Mouse (Mus musculus) midbrain, embryonic 11.5 days (tissue): ENCODE measurements around the gene Pkib. TPM values are rescaled to one million over a fixed set of nuclear protein-coding genes. Genes with fewer than 3 reads are reported as not detected.

ENCODE experiments used
- ATAC-seq: fragments of 200-750 bp; cut with Nextera tagmentation; 2 replicates; pipeline ENCODE4 v1.8.0; 2017; ENCODE audit warnings: moderate TSS enrichment, moderate library complexity; ENCODE audit not compliant: low FRiP score
- DNase-seq: peaks from one replicate; pipeline ENCODE4 v3.0.0; 2015; ENCODE audit warnings: low spot score; ENCODE audit errors: missing footprints
- H3K27ac ChIP-seq: fragments of 300-500 bp; sonication (generic); 2 replicates; pipeline ENCODE4 v1.5.1; 2014; ENCODE audit warnings: low read depth, low read length
- H3K27me3 ChIP-seq: fragments of 300-500 bp; sonication (generic); 2 replicates; pipeline ENCODE4 v1.6.1; 2014; ENCODE audit warnings: mild to moderate bottlenecking, low read length, moderate library complexity, mixed read lengths; ENCODE audit not compliant: control insufficient read depth, insufficient read depth
- H3K36me3 ChIP-seq: fragments of 300-500 bp; sonication (generic); 2 replicates; pipeline ENCODE4 v1.6.1; 2014; ENCODE audit warnings: mild to moderate bottlenecking, low read length, moderate library complexity, mixed read lengths; ENCODE audit not compliant: control insufficient read depth, insufficient read depth
- H3K4me1 ChIP-seq: fragments of 300-500 bp; sonication (generic); 2 replicates; pipeline ENCODE4 v1.6.1; 2014; ENCODE audit warnings: low read length; ENCODE audit not compliant: control insufficient read depth, insufficient read depth
- H3K4me2 ChIP-seq: fragments of 300-500 bp; sonication (generic); 2 replicates; pipeline ENCODE4 v1.6.1; 2014; ENCODE audit warnings: mild to moderate bottlenecking, moderate library complexity
- H3K4me3 ChIP-seq: fragments of 300-500 bp; sonication (generic); 2 replicates; pipeline ENCODE4 v1.5.1; 2014; ENCODE audit warnings: low read depth, low read length
- H3K9ac ChIP-seq: fragments of 300-500 bp; sonication (generic); 2 replicates; pipeline ENCODE4 v1.6.1; 2014; ENCODE audit warnings: low read length
- H3K9me3 ChIP-seq: fragments of 300-500 bp; sonication (generic); 2 replicates; pipeline ENCODE4 v1.6.1; 2016; ENCODE audit warnings: low read length; ENCODE audit not compliant: control insufficient read depth
- WGBS: fragments of 180-500 bp; shearing (Covaris S2); extraction: QIAGEN DNeasy Blood & Tissue Kit; methylation state at CpG from one replicate; pipeline ENCODE4 v1.1.7; 2014; 5-methylcytosine and 5-hydroxymethylcytosine counted together
- polyA plus RNA-seq: library from polyadenylated mRNA; unstranded; fragments of >200 nt; fragmentation: Nextera tagmentation; extraction: Ambion mirVana; gene quantifications from 2 replicates; pipeline ENCODE4 v1.2.1, GENCODE M21; 2014

Pkib gene
- polyA plus RNA-seq, 1 experiment from 2014 or later = 6.1 TPM

DNA sequence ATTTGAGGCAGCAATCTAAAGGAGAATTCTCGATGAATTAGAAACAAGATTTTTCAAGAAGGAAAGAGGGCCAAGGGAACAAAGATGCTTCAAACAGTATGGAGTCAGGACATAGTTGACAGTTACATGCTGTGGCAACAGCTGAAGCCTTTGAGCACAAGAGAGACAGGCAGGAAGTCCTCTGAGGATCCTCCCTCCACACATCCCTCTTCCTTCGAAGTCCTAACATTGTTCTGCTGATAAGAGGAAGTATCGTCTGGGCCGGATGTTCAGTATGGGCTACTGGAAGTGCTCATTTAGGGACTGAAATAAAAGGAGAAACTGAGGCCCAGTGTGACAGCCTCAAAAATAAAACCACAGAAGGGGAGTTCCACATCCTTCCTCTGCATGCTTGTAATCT is 5.2 kb downstream of the Pkib start:
- Histone ChIP-seq H3K27ac (no peak overlapping the region), H3K36me3 (no peaks in the 10 kb centered on the region), H3K9me3 (no peaks in the 10 kb centered on the region), H3K4me2 (no peak overlapping the region), H3K4me1 (peaks cover 5% of the 10 kb centered on the region), H3K4me3 (no peak overlapping the region), H3K27me3 (no peaks in the 10 kb centered on the region; the same call in 1 of the 2 replicates), H3K9ac (no peak overlapping the region)
- ATAC-seq (no peak), DNase-seq (no peak)
- WGBS = 76% methylated on average over 4 of the region's 4 CpGs

DNA sequence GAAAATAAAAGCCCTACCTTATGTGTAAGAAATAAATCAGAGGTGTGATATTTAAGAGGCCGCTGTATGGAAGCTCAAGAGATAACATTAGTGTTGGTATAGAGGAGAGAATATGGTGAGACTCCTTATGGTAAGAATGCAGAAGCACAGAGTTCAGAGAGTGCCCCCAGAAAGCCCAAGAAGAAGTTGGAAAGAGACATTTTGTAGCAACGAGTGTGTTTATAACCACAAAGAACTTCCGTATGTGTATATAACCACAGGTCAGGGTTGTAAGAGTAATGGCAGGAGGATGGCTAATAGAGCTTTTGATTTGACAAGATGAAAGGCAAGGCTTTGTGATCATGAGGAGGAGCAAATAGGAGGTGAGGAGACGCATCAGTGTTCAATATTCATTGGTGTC is 6.5 kb downstream of the Pkib start:
- ATAC-seq = no peak
- no peak for DNase-seq
- no peaks in the 10 kb centered on the region for H3K36me3 ChIP-seq
- no peak overlapping the region for H3K4me2 ChIP-seq
- no peaks in the 10 kb centered on the region for H3K9me3 ChIP-seq
- H3K9ac ChIP-seq = no peak overlapping the region
- H3K4me1 ChIP-seq = no peaks in the 10 kb centered on the region
- H3K27me3 ChIP-seq = no peaks in the 10 kb centered on the region
- H3K4me3 ChIP-seq = no peak overlapping the region
- no peak overlapping the region for H3K27ac ChIP-seq
- 89% methylated on average over 4 of the region's 4 CpGs for WGBS

DNA sequence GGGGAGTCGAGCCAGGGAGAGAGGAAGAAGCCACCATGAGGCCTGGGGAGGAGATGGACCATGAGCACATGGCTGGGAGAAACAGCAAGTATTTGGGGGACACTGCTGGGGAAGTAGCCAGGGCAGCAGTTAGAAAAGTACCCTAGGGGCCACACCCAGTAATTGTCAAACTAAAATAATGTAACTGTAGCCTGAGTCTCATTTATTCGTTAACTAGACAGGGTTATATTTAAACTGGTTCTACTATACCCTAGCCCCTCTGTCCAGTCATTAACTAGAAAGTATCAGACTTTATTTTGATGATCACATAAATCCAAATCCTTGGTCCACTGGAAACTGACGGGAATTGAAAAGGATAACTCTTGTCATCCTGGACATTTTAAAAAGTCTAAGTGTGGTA is 7.8 kb downstream of the Pkib start:
- 79% methylated on average over 3 of the region's 3 CpGs for whole genome bisulfite sequencing

DNA sequence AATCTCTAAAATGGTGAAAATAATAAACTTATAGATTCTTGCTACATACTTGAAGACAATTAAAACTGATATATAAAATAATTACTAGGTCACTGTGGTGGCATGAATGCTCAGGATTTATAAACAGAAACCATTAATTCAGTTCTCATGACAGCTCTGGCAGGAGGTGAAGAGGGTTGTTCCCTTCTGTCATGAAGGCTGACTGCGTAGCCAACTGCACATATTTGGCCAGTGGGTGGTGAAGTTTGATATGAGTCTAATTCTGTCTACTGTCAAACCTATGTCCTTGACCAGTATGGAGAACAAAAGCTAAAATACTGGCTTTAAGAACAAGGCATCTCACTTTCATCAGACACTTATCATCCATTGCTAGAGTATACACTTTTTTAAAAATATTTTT is 21.5 kb downstream of the Pkib start:
- WGBS = 90% methylated on average over 1 of the region's 1 CpGs
- Histone ChIP-seq H3K27ac (no peak overlapping the region), H3K36me3 (no peaks in the 10 kb centered on the region), H3K27me3 (no peaks in the 10 kb centered on the region), H3K9ac (no peak overlapping the region), H3K4me2 (no peak overlapping the region), H3K4me1 (no peaks in the 10 kb centered on the region), H3K4me3 (no peak overlapping the region), H3K9me3 (no peaks in the 10 kb centered on the region)
- DNase-seq (no peak), ATAC-seq (no peak)

More for the DNA sequence above, 7.8 kb downstream of the Pkib start:
- H3K27ac ChIP-seq = no peak overlapping the region
- DNase-seq (no peak), ATAC-seq (no peak)
- no peak overlapping the region for H3K4me2 ChIP-seq
- H3K4me1 ChIP-seq = no peaks in the 10 kb centered on the region
- no peak overlapping the region for H3K4me3 ChIP-seq
- H3K9me3 ChIP-seq = no peaks in the 10 kb centered on the region
- H3K9ac ChIP-seq = no peak overlapping the region
- no peaks in the 10 kb centered on the region for H3K36me3 ChIP-seq
- no peaks in the 10 kb centered on the region for H3K27me3 ChIP-seq

DNA sequence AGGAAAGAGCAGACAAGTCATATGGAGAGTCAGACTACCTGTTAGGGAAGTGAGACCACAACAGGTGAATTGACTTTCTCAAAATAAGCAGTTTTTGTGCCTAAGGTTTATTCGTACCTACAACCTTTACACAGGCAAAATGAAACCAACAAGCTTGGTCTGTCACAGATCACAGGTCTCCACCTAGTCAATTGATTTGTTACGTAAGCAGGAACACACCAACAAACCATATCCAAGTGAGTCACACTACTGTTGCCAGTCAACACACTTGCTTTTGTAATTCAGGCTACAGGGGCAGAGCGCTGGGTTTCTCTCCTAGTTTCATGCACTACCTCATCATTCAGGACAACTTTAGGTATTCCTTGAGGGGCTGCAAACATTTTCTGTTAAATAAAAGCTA is 28.7 kb downstream of the Pkib start:
- Histone ChIP-seq H3K27ac (no peak overlapping the region), H3K27me3 (no peaks in the 10 kb centered on the region), H3K9ac (no peak overlapping the region), H3K36me3 (no peaks in the 10 kb centered on the region), H3K4me3 (no peak overlapping the region), H3K9me3 (no peaks in the 10 kb centered on the region), H3K4me2 (no peak overlapping the region), H3K4me1 (no peaks in the 10 kb centered on the region)
- WGBS = 91% methylated on average over 3 of the region's 3 CpGs
- ATAC-seq (no peak), DNase-seq (no peak)

DNA sequence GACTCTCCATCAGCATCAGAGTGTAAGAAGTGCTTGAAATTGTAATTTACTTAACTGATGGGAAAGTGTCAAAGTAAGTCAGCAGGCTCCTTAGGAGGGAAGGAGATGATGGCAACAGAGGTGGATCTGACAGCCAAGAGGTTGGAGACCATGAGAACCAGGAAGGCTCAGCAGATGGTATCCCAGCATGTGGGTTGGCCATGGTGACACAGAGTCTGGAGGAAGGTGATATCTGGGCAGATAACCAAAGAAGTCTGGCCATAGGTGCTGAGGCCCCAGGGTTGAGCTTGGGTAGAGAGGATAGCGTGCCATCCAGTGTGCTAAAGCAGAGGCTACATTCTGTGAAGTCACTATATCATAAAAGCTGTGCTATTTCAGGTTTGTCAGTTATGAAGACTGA is 32.0 kb downstream of the Pkib start:
- Histone ChIP-seq H3K27me3 (no peaks in the 10 kb centered on the region), H3K9me3 (no peaks in the 10 kb centered on the region), H3K27ac (no peak overlapping the region), H3K36me3 (no peaks in the 10 kb centered on the region), H3K4me1 (no peaks in the 10 kb centered on the region), H3K4me3 (no peak overlapping the region), H3K9ac (no peak overlapping the region), H3K4me2 (no peak overlapping the region)
- ATAC-seq (no peak), DNase-seq (no peak)
- 91% methylated on average over 1 of the region's 1 CpGs for WGBS

DNA sequence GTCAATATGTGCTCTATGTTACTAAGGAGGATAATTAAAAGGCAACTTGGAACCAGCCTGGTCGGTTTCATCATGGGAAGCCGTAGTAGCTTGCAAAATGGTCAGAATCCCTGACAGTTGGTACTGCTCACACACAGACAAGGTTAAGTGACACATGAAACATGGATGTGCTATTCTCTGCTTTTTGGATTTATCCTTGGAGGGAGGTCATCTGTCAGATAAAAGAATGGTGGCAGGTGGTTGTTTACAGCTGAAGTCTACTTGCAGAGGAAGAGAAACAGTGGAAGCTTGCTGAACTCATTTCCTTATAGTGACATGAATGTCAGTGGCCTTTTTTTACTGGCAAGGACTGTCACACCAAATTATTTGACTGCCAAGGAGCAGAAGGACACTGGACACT is 32.5 kb downstream of the Pkib start:
- 96% methylated on average over 2 of the region's 2 CpGs for WGBS
- Histone ChIP-seq H3K4me3 (no peak overlapping the region), H3K36me3 (no peaks in the 10 kb centered on the region), H3K4me1 (no peaks in the 10 kb centered on the region), H3K9me3 (no peaks in the 10 kb centered on the region), H3K27ac (no peak overlapping the region), H3K4me2 (no peak overlapping the region), H3K27me3 (no peaks in the 10 kb centered on the region), H3K9ac (no peak overlapping the region)
- ATAC-seq (no peak), DNase-seq (no peak)

DNA sequence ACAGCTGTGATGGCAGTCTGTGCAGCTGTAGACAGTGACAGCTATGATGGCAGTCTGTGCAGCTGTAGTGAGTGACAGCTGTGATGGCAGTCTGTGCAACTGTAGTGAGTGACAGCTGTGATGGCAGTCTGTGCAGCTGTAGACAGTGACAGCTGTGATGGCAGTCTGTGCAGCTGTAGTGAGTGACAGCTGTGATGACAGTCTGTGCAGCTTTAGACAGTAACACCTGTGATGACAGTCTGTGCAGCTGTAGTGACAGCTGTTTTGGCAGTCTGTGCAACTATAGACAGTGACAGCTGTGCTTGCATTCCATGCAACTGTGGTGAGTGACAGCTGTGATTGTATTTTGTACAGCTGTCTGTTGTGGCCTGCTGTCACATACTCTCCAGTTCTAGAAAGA is 44.0 kb downstream of the Pkib start:
- DNase-seq = no peak
- no peak overlapping the region for H3K27ac ChIP-seq

DNA sequence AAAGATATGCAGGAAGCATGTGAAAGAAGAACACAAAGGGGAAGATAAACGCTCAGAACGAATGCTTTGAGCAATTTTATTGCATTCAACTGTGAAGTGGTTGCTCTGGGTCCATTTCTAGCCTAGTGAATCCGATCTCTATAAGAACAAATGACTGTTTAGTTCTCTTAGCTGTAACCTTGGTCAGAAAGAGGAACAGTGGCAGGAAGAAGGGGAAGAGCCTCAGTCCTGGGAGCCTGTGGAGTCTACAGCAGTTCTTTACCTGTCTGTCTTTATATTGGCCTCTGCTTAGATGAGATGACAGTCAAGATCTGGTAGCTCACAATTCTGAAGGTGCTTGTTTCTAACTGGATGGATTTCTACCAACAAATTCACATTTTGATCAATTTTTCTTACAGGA is 56.2 kb downstream of the Pkib start:
- 87% methylated on average over 3 of the region's 3 CpGs for WGBS
- no peak overlapping the region for H3K27ac ChIP-seq
- ATAC-seq (no peak), DNase-seq (no peak)
- no peaks in the 10 kb centered on the region for H3K9me3 ChIP-seq
- no peak overlapping the region for H3K9ac ChIP-seq
- H3K4me2 ChIP-seq = no peak overlapping the region
- no peaks in the 10 kb centered on the region for H3K36me3 ChIP-seq
- H3K4me3 ChIP-seq = no peak overlapping the region
- H3K4me1 ChIP-seq = no peaks in the 10 kb centered on the region
- no peaks in the 10 kb centered on the region for H3K27me3 ChIP-seq

More for the DNA sequence above, 44.0 kb downstream of the Pkib start:
- H3K9me3 ChIP-seq = no peaks in the 10 kb centered on the region
- no peaks in the 10 kb centered on the region for H3K4me1 ChIP-seq
- no peak overlapping the region for H3K9ac ChIP-seq
- H3K36me3 ChIP-seq = no peaks in the 10 kb centered on the region
- ATAC-seq = no peak
- H3K4me2 ChIP-seq = no peak overlapping the region
- no peak overlapping the region for H3K4me3 ChIP-seq
- H3K27me3 ChIP-seq = no peaks in the 10 kb centered on the region

DNA sequence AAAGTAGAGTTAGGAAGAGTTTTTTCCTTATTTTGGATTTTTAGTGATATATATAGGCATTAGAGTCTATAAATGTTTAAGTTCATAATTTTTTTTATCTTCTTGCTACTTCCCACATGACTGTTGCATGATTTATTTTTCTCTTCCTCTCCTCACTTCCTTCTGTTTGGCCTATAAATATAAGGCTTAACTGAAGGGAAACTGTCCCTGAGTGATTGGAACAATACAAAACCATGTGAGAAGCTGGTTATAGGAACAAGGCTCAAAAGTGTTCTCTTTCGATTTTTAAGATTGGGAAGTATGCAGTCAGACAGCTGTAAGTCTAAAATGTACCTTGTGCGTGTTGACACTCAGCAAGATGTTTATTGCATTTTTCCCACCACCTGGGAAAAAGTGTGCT is 58.4 kb downstream of the Pkib start:
- no peaks in the 10 kb centered on the region for H3K9me3 ChIP-seq
- no peak for ATAC-seq
- WGBS = 87% methylated on average over 2 of the region's 2 CpGs

More for the DNA sequence above, 58.4 kb downstream of the Pkib start:
- H3K4me3 ChIP-seq = no peak overlapping the region
- H3K36me3 ChIP-seq = no peaks in the 10 kb centered on the region
- no peaks in the 10 kb centered on the region for H3K27me3 ChIP-seq
- no peak overlapping the region for H3K9ac ChIP-seq
- no peak overlapping the region for H3K4me2 ChIP-seq
- H3K27ac ChIP-seq = no peak overlapping the region
- DNase-seq = no peak
- no peaks in the 10 kb centered on the region for H3K4me1 ChIP-seq
